In genomic region chr7:65021298-65021697, GRCm38 (mm10) we compare ENCODE assay signal across 24 mouse cellular contexts.
"Had no signal": no experiment of that assay in that cellular context is flagged by ENCODE, and none has a peak within 500 bp of the region (broad histone marks: within the 10 kb centered on the region; RNA-seq: fewer than 3 reads in every experiment).

No protein-coding gene starts in this region.

- H3K27me3 ChIP-seq: heart, embryonic 12.5 days; hindbrain, embryonic 12.5 days; hindbrain, embryonic 15.5 days; kidney, embryonic 15.5 days; limb, embryonic 12.5 days; liver, embryonic 13.5 days had no signal

- H3K9me3 ChIP-seq: heart, embryonic 10.5 days; hindbrain, embryonic 15.5 days; kidney, embryonic 15.5 days; limb, embryonic 10.5 days; limb, embryonic 12.5 days had no signal

- H3K4me1 ChIP-seq: heart, embryonic 10.5 days; heart, embryonic 12.5 days; kidney, embryonic 15.5 days; limb, embryonic 10.5 days; limb, embryonic 12.5 days; liver, embryonic 13.5 days had no signal

- ATAC-seq: hindbrain, postnatal 0 days; intestine, embryonic 16.5 days had no signal

- H3K9ac ChIP-seq: heart, embryonic 12.5 days; hindbrain, embryonic 12.5 days; hindbrain, embryonic 15.5 days; kidney, embryonic 15.5 days; limb, embryonic 12.5 days; liver, embryonic 13.5 days had no signal

- H3K27ac ChIP-seq: gastrocnemius, adult 2 months; heart, embryonic 10.5 days; hindbrain, embryonic 12.5 days; hindbrain, embryonic 15.5 days; hindbrain, postnatal 0 days; kidney, embryonic 15.5 days; layer of hippocampus, adult 2 months; left cerebral cortex, adult 2 months; limb, embryonic 10.5 days; limb, embryonic 12.5 days; liver, embryonic 13.5 days had no signal

- H3K36me3 ChIP-seq: heart, embryonic 10.5 days; heart, embryonic 12.5 days; hindbrain, embryonic 12.5 days; hindbrain, embryonic 15.5 days; kidney, embryonic 15.5 days; limb, embryonic 10.5 days; limb, embryonic 12.5 days; liver, embryonic 13.5 days had no signal

- H3K4me3 ChIP-seq: gastrocnemius, adult 2 months; heart, embryonic 10.5 days; heart, embryonic 12.5 days; hindbrain, embryonic 12.5 days; hindbrain, embryonic 15.5 days; kidney, embryonic 15.5 days; layer of hippocampus, adult 2 months; left cerebral cortex, adult 2 months; limb, embryonic 10.5 days; limb, embryonic 12.5 days; liver, embryonic 13.5 days had no signal

- H3K4me2 ChIP-seq: heart, embryonic 12.5 days; hindbrain, embryonic 12.5 days; hindbrain, embryonic 15.5 days; kidney, embryonic 15.5 days; limb, embryonic 12.5 days; liver, embryonic 11.5 days; liver, embryonic 13.5 days had no signal

- DNase-seq: gastrocnemius, adult 2 months; gastrocnemius, postnatal 10 days; gastrocnemius, postnatal 25 days; heart, adult 18-20 months; heart, postnatal 10 days; kidney, adult 11 months; kidney, adult 2 months; kidney, adult 9 months; kidney, postnatal 10 days; kidney, postnatal 4 days; liver; liver, embryonic 13.5 days had no signal
